Mouse (Mus musculus): Measurements from ENCODE around the gene Phxr2. TPM values are rescaled to one million over a fixed set of nuclear protein-coding genes. Genes with fewer than 3 reads are reported as not detected.
A peak's percentile ranks its signal among the peaks of the same experiment; 100 is the strongest.

The Phxr2 gene
- total RNA-seq, 4 experiments from 2014 or later, result not detected

DNA sequence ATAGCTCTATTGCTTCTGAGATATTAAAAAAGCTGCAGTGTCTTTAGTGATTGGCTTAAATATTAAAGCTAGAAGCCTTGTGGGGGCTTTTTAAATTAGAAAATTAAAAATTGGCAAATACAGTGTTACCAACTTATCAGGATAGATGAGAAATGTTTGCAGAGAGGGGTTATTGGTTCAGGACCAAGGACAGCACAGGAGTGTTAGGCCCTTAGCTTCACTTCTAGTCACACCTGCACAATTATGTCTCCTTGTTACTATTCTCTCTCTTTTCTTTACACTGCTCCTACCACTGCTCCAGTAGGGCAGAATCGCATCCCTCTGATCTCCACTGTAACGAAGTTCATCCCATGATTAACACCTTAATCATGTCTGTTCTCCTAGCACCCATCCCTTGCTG lies 31.0 kb downstream of the Phxr2 start:
- DNase-seq (ENCODE audit: low spot score), result no peak

DNA sequence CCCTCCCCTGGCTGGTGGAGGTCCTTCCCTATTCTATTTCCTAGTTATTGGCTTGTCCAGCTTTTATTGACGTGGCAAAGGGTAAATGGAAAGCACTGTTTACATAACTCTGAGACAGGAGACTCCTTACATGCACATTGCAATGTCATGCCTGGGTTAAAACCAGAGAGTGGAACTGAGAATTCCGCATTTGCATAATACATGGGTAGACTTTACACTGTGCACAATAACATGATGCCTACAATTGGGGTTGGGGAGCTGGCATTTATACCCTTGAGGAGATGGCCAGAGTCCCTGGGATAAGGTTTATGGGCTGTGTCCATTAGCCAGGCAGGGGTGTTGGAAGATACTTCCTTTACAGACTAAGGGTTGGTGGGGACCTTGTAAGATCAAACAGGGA lies 32.8 kb downstream of the Phxr2 start:
- no peak for DNase-seq (ENCODE audit: low spot score)

DNA sequence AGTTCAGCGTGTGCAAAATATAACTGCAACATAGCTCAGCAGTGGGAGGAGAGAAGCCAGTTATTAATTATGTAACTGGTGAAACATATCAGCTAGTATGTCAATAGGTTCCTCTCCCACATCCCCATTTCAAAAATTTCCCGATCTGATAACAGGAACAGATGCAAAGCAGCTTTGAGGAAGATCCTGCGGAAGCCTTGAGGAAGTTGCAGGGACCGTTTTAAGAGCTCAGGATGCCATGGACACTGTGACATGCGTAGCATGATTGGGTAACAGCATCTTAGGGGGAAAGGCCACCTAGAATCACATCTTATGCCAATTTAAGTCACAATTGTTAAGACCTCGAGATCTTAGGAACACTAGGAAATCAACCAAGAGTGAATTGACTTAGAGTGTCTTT lies 36.2 kb downstream of the Phxr2 start:
- DNase-seq (ENCODE audit: low spot score), result no peak

DNA sequence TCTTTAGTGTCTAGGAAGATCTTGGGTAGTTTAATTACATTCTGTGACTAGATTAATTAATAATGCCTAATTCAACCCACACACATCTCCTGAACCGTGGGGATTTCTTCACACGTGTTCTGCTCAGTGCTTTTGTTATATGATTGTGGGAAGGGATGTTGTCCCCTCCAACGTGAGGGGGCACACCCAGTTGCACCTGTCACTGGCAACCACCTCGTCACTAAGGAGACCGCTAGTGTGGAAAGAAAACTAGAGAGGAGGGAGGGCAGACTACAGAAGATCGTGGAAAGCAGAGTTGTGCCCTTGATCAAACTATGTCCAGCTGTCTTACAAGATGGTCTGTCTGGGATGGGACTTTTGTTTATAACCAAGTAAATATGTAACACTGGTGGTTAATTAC lies 40.1 kb downstream of the Phxr2 start:
- DNase-seq (ENCODE audit: low spot score), result no peak

DNA sequence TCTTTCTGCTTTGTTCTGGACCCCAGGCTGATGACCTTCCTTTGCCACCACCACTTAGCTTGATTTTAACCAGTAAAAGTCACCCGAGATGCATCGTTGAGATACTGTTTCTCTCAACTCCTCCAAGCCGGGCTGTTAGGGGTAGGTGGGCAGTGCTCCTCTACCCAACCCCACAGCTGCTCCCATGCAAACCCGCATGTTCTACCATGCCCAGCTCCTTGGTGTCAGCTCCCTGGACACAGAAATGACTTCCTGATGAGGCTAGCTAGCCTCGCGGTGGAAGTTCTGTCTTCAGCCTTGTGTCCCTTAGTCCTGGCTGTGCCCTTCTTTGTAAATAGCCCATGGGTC lies 40.9 kb downstream of the Phxr2 start:
- no peak for DNase-seq (ENCODE audit: low spot score)

DNA sequence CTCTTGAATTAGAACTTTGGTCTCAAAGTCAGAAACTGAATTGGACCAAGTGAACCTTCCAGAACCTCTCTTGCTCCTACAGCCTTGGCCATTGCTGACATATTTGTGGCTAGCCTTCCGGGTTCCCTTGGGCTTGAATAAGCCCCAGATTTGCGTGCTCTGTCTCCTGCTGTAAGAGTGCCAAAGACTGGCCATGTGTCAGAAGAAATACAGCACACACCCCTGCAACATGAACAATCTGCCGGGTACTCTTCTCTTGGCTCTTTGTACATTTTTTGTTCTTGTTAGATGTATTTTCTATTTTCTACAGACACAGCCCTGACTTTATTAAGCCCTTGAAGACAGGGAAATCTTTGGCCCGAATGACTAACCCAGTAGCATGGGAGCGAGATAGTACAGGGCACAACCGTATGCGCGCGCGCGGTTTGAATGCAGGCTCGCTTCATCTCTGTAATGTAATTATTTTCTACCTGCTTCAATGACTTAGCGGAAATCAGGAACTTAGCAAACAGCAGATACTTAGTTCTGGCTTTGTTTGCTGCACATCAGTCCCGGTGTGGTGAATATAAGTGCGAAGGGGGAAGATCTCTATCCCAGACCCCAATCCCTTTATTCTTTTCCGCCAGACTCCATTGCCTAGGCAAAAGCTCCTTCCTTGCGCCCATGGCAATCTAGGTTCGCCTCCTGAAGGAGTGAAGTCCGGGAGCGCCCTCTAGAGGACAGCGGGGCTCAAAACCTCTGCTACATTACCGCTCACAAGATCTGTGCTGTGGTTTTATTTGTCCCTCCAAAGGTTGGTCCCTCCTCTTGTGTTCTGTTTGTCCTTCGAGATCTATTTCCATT lies 41.5 kb downstream of the Phxr2 start:
- peak; percentile 81 for DNase-seq (ENCODE audit: low spot score)

DNA sequence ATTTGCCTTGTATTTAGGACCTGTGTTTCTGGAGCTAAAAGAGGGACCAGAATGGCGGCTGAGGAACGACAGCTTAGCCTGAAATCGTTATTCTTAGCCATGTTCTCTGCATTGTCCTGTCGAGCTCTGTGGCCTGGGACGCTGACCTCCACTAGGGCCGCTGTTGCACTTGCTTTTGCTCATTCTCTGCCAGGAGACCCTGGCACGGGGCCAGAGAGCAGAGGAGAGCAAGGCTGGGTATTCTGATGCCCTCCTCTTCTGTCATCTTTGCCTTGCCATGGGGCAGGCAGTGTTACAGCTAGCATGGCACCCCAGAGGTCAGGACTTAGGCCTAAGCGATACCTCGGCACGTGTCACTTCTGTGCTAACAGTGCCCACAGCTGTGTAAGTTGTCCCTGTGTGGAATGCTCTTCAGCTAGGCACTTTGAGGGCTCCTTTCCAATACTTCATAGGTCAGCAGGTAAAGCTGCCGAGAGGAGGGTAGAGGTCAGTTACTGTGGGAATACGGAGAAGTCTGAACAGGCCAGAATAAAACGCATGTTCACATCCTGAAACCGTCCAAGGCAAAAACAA lies 42.6 kb downstream of the Phxr2 start:
- DNase-seq (ENCODE audit: low spot score), result no peak

DNA sequence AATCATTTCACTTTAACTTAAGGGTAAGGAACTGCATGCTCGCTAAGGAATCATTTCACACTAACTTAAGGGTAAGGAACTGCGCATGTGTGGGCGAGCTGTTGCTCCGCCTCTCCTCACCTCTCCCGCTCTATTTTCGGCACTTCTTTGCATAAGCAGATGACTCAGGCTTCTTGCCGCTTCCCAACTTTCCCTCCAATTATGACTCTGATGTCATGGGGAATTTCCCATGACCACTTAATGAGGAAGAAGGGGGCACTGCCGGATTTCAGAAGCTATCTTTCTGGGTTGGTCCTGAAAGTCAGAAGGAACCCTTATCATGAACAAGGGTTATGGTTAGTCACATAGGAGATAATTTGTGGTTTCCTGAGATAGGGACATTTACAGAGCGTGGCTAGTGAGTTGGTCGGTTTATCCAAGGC lies 44.5 kb downstream of the Phxr2 start:
- no peak for DNase-seq (ENCODE audit: low spot score)

DNA sequence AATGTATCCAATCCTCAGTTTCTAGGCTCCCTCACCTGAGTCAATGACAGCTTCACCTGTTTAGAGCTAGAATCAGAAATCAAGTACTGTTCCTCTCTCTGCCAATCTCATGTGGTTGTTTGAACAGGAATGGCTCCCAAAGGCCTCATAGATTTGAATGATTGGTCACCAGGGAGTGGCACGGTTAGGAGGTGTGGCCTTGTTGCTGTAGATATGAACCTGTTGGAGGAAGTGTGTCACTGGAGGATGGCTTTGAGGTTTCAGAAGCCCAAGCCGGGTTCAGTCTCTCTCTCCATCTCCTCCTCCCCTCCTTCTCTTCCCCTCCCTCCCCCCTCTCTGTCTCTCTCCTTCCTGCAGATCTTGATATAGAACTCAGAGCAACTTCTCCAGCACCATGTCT lies 47.5 kb downstream of the Phxr2 start:
- no peak for DNase-seq (ENCODE audit: low spot score)

DNA sequence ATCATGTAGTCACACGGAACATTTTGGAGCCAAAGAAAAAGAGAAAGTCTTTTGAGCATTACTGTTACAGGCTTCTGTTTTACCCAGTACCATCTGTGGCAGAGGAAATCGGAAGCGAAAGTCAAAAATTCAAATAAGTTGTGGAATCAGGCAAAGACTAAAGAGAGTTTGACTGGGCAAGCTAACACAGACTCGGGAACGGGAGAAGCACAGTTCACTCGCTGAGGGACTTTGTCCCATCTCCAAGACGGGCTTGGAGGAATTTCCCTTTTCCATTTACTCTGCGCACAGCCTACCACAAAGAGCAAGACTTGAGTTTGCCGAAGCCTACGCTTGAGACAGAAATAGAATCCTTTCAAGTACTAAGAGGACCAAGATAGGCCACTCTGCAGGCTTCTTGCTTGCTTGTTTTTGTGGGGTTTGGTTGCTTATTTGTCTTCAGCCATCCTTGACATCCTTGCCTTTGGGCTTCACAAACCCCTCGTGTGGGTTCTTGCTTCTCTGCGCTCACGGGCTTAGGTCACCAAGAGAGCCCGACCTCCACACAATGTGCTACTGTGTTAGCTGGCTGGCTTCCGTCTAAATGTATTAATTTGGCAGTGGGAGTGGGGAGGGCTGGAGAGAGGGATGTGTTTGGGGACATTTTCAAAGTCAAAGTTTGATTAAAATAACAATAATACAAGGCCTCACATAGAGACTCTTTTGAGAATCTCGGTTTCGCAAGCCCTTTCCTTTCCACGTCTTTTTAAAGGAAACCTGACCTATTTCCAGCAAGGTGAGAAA lies 49.8 kb downstream of the Phxr2 start:
- DNase-seq (ENCODE audit: low spot score), result no peak

Other genes with a start within 250 kb of the Phxr2 start
- gene Atp2b1, start 211.9 kb downstream of the Phxr2 start, total RNA-seq (2022), result 10 to 100 TPM; 59.5 to 68.2 (median 62.8) TPM
- gene Poc1b, start 19.3 kb downstream of the Phxr2 start, total RNA-seq (2022), result 1 to 10 TPM; 5.8 to 8.1 (median 7.2) TPM
- gene Galnt4, start 18.2 kb downstream of the Phxr2 start, total RNA-seq (2022), result 1 to 10 TPM; 2.5 to 2.9 (median 2.6) TPM
- 10 to 100 TPM; 12.9 to 18.7 (median 15.2) TPM for gene Dusp6, start 136.9 kb upstream of the Phxr2 start, total RNA-seq (2022)